Mouse (Mus musculus): ENCODE measurements at regions not wholly inside any gene's neighbourhood (a gene's known extent, or its start where the extent isn't known, plus 50 kb on each side); places are given as distances from the start of the nearest gene placed in this dataset.

GRCm38 (mm10) chr3:146337429-146337828, 67.0 kb upstream of the Ssx2ip start:
- no peak for DNase-seq (ENCODE audit: extremely low spot score, low spot score)

GRCm38 (mm10) chr3:146337861-146338281, 66.6 kb upstream of the Ssx2ip start:
- peak; percentile 36 for DNase-seq (ENCODE audit: extremely low spot score, low spot score)

- DNase-seq (ENCODE audit: extremely low spot score, low spot score): no peak
Observed at GRCm38 (mm10) chr3:146338445-146338844, 66.0 kb upstream of the Ssx2ip start.

- no peak for DNase-seq (ENCODE audit: extremely low spot score, low spot score)
Observed at GRCm38 (mm10) chr3:146340316-146341055, 64.0 kb upstream of the Ssx2ip start.

- DNase-seq (ENCODE audit: extremely low spot score, low spot score): no peak
Observed at GRCm38 (mm10) chr3:146341652-146342340, 62.6 kb upstream of the Ssx2ip start.

- DNase-seq (ENCODE audit: extremely low spot score, low spot score): no peak
Observed at GRCm38 (mm10) chr3:146342727-146343126, 61.7 kb upstream of the Ssx2ip start.

- DNase-seq (ENCODE audit: extremely low spot score, low spot score): peak; percentile 54
Observed at GRCm38 (mm10) chr3:146343649-146344401, 60.6 kb upstream of the Ssx2ip start.

GRCm38 (mm10) chr3:146344402-146345025, 59.9 kb upstream of the Ssx2ip start:
- DNase-seq (ENCODE audit: extremely low spot score, low spot score): no peak

GRCm38 (mm10) chr3:146345308-146345780, 59.1 kb upstream of the Ssx2ip start:
- peak; percentile 77 for DNase-seq (ENCODE audit: extremely low spot score, low spot score)

- DNase-seq (ENCODE audit: extremely low spot score, low spot score): no peak
Observed at GRCm38 (mm10) chr3:146345946-146346345, 58.5 kb upstream of the Ssx2ip start.

- DNase-seq (ENCODE audit: extremely low spot score, low spot score): no peak
Observed at GRCm38 (mm10) chr3:146347311-146347710, 57.1 kb upstream of the Ssx2ip start.

GRCm38 (mm10) chr3:146348921-146349320, 55.5 kb upstream of the Ssx2ip start:
- DNase-seq (ENCODE audit: extremely low spot score, low spot score): no peak

- no peak for DNase-seq (ENCODE audit: extremely low spot score, low spot score)
Observed at GRCm38 (mm10) chr3:146349393-146349792, 55.0 kb upstream of the Ssx2ip start.

GRCm38 (mm10) chr3:146350126-146350525, 54.3 kb upstream of the Ssx2ip start:
- no peak for DNase-seq (ENCODE audit: extremely low spot score, low spot score)

- no peak for DNase-seq (ENCODE audit: extremely low spot score, low spot score)
Observed at GRCm38 (mm10) chr3:146351468-146351867, 53.0 kb upstream of the Ssx2ip start.

GRCm38 (mm10) chr3:146352187-146352586, 52.3 kb upstream of the Ssx2ip start:
- no peak for DNase-seq (ENCODE audit: extremely low spot score, low spot score)

- no peak for DNase-seq (ENCODE audit: extremely low spot score, low spot score)
Observed at GRCm38 (mm10) chr3:146353961-146354360, 50.5 kb upstream of the Ssx2ip start.
